Mouse (Mus musculus): ENCODE results near the gene Fam186b. TPM values are rescaled to one million over a fixed set of nuclear protein-coding genes. Genes with fewer than 3 reads are reported as not detected.
A peak's percentile ranks its signal among the peaks of the same experiment; 100 is the strongest.

Gene Fam186b
- polyA plus RNA-seq, 1 experiment from 2014 or later, result not detected

DNA sequence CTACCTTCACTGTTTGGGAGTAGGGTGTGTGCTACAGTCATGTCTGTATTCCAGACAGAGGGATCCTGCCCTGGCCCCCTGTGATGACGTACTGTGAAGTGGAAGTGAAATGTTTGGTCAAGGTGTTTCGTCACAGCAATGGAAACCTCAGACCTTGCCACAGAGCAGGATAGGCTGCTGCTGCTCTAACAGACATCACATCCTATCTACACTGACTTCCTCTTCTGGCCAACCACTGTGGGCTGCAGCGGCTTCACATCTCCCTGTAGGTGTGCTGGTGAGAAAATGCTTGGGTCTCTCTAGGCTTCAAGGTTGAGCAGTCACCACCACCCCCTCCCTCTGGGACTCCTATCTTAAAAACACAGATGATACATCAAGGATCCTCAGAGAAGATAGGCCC, 45.4 kb upstream of the Fam186b start:
- no peak overlapping the region for H3K4me2 ChIP-seq (replicated peaks; ENCODE audit: low read depth)
- no peaks in the 10 kb centered on the region for H3K36me3 ChIP-seq (ENCODE audit: control insufficient read depth, insufficient read depth, low read length)
- ATAC-seq (ENCODE audit: low FRiP score, low TSS enrichment) (no peak), DNase-seq (ENCODE audit: low spot score) (no peak)
- TF ChIP-seq CTCF (IDR thresholded peaks at IDR 0.05; ENCODE audit: low read depth) (no peak), EP300 (optimal IDR thresholded peaks at IDR 0.05) (no peak)
- H3K27ac ChIP-seq (replicated peaks), result no peak overlapping the region
- H3K4me3 ChIP-seq (ENCODE audit: low read depth, low read length), result no peak overlapping the region
- H3K27me3 ChIP-seq (ENCODE audit: control insufficient read depth, insufficient read depth, low read length), result no peaks in the 10 kb centered on the region
- WGBS, result 78% methylated on average over 3 of the region's 3 CpGs
- H3K9ac ChIP-seq (ENCODE audit: low read length), result no peak overlapping the region
- H3K9me3 ChIP-seq (ENCODE audit: control insufficient read depth, low read length), result no peaks in the 10 kb centered on the region
- H3K4me1 ChIP-seq (replicated peaks; ENCODE audit: control insufficient read depth, insufficient read depth), result peaks cover 9% of the 10 kb centered on the region

DNA sequence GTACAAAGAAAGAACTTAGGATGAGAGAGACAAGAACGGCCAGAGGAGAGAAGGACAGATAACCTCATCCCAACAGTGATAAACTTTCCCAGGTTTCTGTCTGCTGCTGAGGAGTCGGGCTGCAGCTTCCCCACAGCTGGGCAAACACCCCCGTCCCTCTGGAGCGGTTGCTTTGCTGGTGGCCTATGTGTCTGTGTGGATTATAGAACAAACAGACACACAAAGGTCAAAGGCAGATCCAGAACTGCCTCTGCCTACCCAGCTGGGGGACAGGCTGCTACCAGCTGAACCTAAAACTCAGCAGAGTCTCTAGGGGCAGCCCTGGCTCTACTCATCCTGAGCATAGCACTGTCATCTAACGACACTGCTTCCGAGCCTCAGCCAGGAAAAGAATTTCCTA, 44.0 kb upstream of the Fam186b start:
- Histone ChIP-seq H3K27ac (replicated peaks) (no peak overlapping the region), H3K36me3 (ENCODE audit: control insufficient read depth, insufficient read depth, low read length) (no peaks in the 10 kb centered on the region), H3K4me1 (replicated peaks; ENCODE audit: control insufficient read depth, insufficient read depth) (peaks cover 9% of the 10 kb centered on the region), H3K27me3 (ENCODE audit: control insufficient read depth, insufficient read depth, low read length) (no peaks in the 10 kb centered on the region), H3K9me3 (ENCODE audit: control insufficient read depth, low read length) (no peaks in the 10 kb centered on the region), H3K4me3 (ENCODE audit: low read depth, low read length) (no peak overlapping the region), H3K4me2 (replicated peaks; ENCODE audit: low read depth) (no peak overlapping the region), H3K9ac (ENCODE audit: low read length) (0 out of 2 replicates have a peak overlapping the region, but pooled peaks have one; percentile 18)
- DNase-seq (ENCODE audit: low spot score) (no peak), ATAC-seq (ENCODE audit: low FRiP score, low TSS enrichment) (no peak)
- WGBS, result 34% methylated on average over 6 of the region's 6 CpGs
- TF ChIP-seq EP300 (optimal IDR thresholded peaks at IDR 0.05) (no peak), CTCF (IDR thresholded peaks at IDR 0.05; ENCODE audit: low read depth) (no peak)

DNA sequence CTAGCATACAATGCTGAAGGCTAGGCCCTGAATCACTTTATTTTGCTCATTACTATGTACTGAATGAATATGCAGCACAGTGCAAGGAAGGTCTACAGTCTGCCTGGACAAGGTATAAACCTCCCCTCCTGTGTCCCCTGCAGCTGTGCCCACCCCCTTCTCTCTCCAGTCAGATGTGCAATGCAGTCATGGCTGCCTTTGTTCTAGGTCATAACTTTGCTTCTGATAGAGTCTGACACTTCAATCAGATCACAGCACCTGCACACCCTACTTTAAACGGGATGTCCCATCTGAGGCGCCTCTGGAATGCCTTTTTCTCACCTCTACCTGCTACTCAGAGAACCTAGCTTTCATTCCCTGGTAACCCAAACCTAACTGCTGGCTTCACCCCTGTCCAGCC, 43.2 kb upstream of the Fam186b start:
- TF ChIP-seq CTCF (IDR thresholded peaks at IDR 0.05; ENCODE audit: low read depth) (no peak), EP300 (optimal IDR thresholded peaks at IDR 0.05) (no peak)
- H3K9me3 ChIP-seq (ENCODE audit: control insufficient read depth, low read length), result no peaks in the 10 kb centered on the region
- DNase-seq (ENCODE audit: low spot score), result no peak
- no peak overlapping the region for H3K27ac ChIP-seq (replicated peaks)
- H3K4me1 ChIP-seq (replicated peaks; ENCODE audit: control insufficient read depth, insufficient read depth), result peaks cover 6% of the 10 kb centered on the region
- no peaks in the 10 kb centered on the region for H3K27me3 ChIP-seq (ENCODE audit: control insufficient read depth, insufficient read depth, low read length)
- no peaks in the 10 kb centered on the region for H3K36me3 ChIP-seq (ENCODE audit: control insufficient read depth, insufficient read depth, low read length)
- no peak for ATAC-seq (ENCODE audit: low FRiP score, low TSS enrichment)
- no peak overlapping the region for H3K4me2 ChIP-seq (replicated peaks; ENCODE audit: low read depth)
- no peak overlapping the region for H3K4me3 ChIP-seq (ENCODE audit: low read depth, low read length)
- no peak overlapping the region for H3K9ac ChIP-seq (ENCODE audit: low read length)
- 57% methylated on average over 2 of the region's 2 CpGs for WGBS

GRCm38 (mm10) chr15:99335801-99336320, 40.2 kb upstream of the Fam186b start:
- Histone ChIP-seq H3K27me3 (ENCODE audit: control insufficient read depth, insufficient read depth, low read length) (no peaks in the 10 kb centered on the region), H3K9ac (ENCODE audit: low read length) (no peak overlapping the region), H3K27ac (replicated peaks) (no peak overlapping the region), H3K9me3 (ENCODE audit: control insufficient read depth, low read length) (no peaks in the 10 kb centered on the region), H3K4me3 (ENCODE audit: low read depth, low read length) (no peak overlapping the region), H3K4me2 (replicated peaks; ENCODE audit: low read depth) (no peak overlapping the region), H3K36me3 (ENCODE audit: control insufficient read depth, insufficient read depth, low read length) (no peaks in the 10 kb centered on the region), H3K4me1 (replicated peaks; ENCODE audit: control insufficient read depth, insufficient read depth) (no peaks in the 10 kb centered on the region; the same call in 1 of the 2 replicates)
- DNase-seq (ENCODE audit: low spot score) (no peak), ATAC-seq (ENCODE audit: low FRiP score, low TSS enrichment) (no peak)
- WGBS, result 71% methylated on average over 8 of the region's 8 CpGs
- TF ChIP-seq CTCF (IDR thresholded peaks at IDR 0.05; ENCODE audit: low read depth) (no peak), EP300 (optimal IDR thresholded peaks at IDR 0.05) (no peak)

- 60% methylated on average over 6 of the region's 6 CpGs for WGBS
- no peaks in the 10 kb centered on the region for H3K27me3 ChIP-seq (ENCODE audit: control insufficient read depth, insufficient read depth, low read length)
- no peak overlapping the region for H3K4me2 ChIP-seq (replicated peaks; ENCODE audit: low read depth)
- DNase-seq (ENCODE audit: low spot score) (no peak), ATAC-seq (ENCODE audit: low FRiP score, low TSS enrichment) (no peak)
- H3K4me3 ChIP-seq (ENCODE audit: low read depth, low read length), result no peak overlapping the region
- H3K27ac ChIP-seq (replicated peaks), result peak overlapping the region; percentile 40
- no peaks in the 10 kb centered on the region for H3K9me3 ChIP-seq (ENCODE audit: control insufficient read depth, low read length)
- H3K4me1 ChIP-seq (replicated peaks; ENCODE audit: control insufficient read depth, insufficient read depth), result no peaks in the 10 kb centered on the region; the same call in 1 of the 2 replicates
- H3K9ac ChIP-seq (ENCODE audit: low read length), result 0 out of 2 replicates have a peak overlapping the region, but pooled peaks have one; percentile 23
- no peak for TF ChIP-seq CTCF (IDR thresholded peaks at IDR 0.05; ENCODE audit: low read depth)
- no peak for TF ChIP-seq EP300 (optimal IDR thresholded peaks at IDR 0.05)
- H3K36me3 ChIP-seq (ENCODE audit: control insufficient read depth, insufficient read depth, low read length), result no peaks in the 10 kb centered on the region
These were observed 38.8 kb upstream of the Fam186b start for GRCm38 (mm10) chr15:99334500-99334899.

GRCm38 (mm10) chr15:99333676-99334065, 38.0 kb upstream of the Fam186b start:
- no peak for TF ChIP-seq EP300 (optimal IDR thresholded peaks at IDR 0.05)
- no peak for TF ChIP-seq CTCF (IDR thresholded peaks at IDR 0.05; ENCODE audit: low read depth)
- H3K27me3 ChIP-seq (ENCODE audit: control insufficient read depth, insufficient read depth, low read length), result no peaks in the 10 kb centered on the region
- H3K9ac ChIP-seq (ENCODE audit: low read length), result peak overlapping the region; percentile 35
- H3K9me3 ChIP-seq (ENCODE audit: control insufficient read depth, low read length), result no peaks in the 10 kb centered on the region
- ATAC-seq (ENCODE audit: low FRiP score, low TSS enrichment) (peak; percentile 35; the same call in 1 of the 2 replicates), DNase-seq (ENCODE audit: low spot score) (no peak)
- WGBS, result 88% methylated on average over 3 of the region's 3 CpGs
- no peak overlapping the region for H3K4me2 ChIP-seq (replicated peaks; ENCODE audit: low read depth)
- H3K4me3 ChIP-seq (ENCODE audit: low read depth, low read length), result no peak overlapping the region
- no peaks in the 10 kb centered on the region for H3K36me3 ChIP-seq (ENCODE audit: control insufficient read depth, insufficient read depth, low read length)
- no peaks in the 10 kb centered on the region for H3K4me1 ChIP-seq (replicated peaks; ENCODE audit: control insufficient read depth, insufficient read depth)
- H3K27ac ChIP-seq (replicated peaks), result peak overlapping the region; percentile 92

Data from stomach, postnatal 0 days (tissue).